Mouse (Mus musculus) megakaryocyte-erythroid progenitor cell, adult 5-6 weeks (primary cell): ENCODE results near the gene Rars2. TPM values are rescaled to one million over a fixed set of nuclear protein-coding genes. Genes with fewer than 3 reads are reported as not detected.
"Not testable (repeated sequence)": the region's sequence is repeated elsewhere in the genome, so short reads cannot be mapped to it uniquely, and the experiment has no call there.

Experiments used
- ATAC-seq: replicated peaks from 2 replicates; pipeline ENCODE4 v1.8.0; 2016; ENCODE audit warnings: mild to moderate bottlenecking, inconsistent platforms; ENCODE audit not compliant: severe bottlenecking, poor library complexity, low FRiP score, low TSS enrichment
- total RNA-seq, 2 experiments: library from RNA; stranded (forward) in 1 of 2; stranded (reverse) in 1 of 2; fragments of 200-1000, 215-1000 nt in 1 of 2; fragments of >200 nt in 1 of 2; fragmentation: Nextera tagmentation in 1 of 2; gene quantifications; 2 replicates each; pipeline ENCODE4 v1.2.3; 2014 to 2017

The Rars2 gene
- total RNA-seq (2014; fragmentation: Nextera tagmentation) (32.4 and 39.2 TPM in 2 replicates), total RNA-seq (2017) (53.6 and 66.6 TPM in 2 replicates)

DNA sequence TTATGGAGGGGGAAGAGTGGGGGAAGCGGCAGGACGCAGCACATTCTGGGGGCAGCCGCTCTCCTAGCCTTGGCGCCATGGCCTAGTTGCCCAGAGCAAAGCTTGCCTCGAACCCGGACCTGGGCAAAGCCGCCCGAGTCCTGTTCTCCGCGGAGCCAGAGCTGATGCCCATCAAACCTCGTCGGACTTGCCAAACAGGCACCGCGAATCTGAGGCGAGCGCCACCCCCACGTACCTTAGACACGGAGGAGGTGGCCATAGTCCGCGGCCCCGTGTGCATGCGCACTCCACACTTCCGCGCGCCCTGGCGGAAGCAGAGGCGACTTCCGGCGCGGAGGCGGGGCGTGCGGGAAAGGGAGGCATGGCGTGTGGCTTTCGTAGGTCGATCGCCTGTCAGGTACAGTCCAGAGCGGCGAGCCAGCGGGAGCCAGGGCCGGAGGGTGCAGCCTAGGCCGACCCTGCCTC, at the start of gene Rars2, which contains the start of gene Orc3:
TSS of gene Rars2 (plus strand) at position 328 of the 465 bp plus-strand sequence.
TSS of gene Orc3 (minus strand) at position 315 of the 465 bp plus-strand sequence.
- peak; percentile 99 for ATAC-seq

DNA sequence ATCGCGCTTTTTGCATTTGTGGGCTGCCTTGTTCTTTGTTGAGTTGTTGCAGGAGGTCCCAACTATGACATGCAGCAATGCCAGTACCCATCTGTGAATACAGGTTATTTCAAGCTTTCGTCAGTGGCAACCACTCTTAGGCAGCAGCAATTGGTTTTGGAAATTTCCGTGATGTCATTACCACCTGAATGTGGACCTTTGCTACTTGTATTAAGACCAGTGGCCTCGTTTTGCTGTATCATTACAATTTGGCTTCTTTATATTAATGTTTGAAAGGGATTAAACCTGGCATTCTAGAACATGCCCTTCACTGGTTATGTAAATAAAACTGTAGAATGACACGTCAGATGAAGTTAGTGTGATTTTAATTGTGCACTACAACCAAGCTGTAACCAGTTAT, 48.5 kb upstream of the Rars2 start:
- no peak for ATAC-seq

DNA sequence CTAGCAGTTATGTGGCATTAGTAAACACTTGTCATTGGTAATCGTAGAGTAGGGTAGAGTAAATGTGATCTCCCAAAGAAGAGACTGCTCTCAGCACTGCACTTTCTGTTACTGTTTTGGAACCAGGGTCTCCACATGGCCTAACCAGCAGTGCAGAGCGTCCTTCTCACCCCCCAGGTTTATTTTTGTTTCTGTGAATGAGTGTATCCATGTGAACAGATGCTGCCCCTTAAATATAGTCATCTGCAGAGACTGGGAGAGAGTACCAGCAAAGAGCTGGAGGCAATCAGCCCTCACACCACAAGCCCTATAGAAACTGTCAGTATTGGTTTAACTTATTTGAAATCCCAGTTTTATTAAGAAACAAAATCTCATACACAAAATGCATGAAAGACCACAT, 41.9 kb upstream of the Rars2 start:
- no peak for ATAC-seq

DNA sequence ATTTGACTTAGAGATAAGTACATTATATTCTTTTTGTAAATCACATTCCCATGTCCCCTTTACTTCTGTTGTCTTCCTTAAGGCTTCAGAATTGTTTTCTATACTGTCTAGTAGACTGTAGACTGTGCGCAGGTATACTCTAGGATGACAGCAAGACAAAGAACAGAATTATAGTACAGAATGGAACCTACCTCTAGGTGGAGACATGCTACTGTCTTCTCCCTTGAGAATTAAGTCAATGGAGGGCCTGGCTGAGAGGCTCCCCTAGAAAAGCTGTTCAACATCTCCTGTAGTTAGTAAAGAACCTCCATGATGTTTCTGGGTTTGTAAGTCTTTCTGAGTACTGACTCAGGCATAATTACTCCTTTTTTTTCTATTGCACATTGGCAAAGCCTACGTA, 37.7 kb upstream of the Rars2 start:
- 0 out of 2 replicates have a peak, but pooled peaks have one; percentile 59 for ATAC-seq

DNA sequence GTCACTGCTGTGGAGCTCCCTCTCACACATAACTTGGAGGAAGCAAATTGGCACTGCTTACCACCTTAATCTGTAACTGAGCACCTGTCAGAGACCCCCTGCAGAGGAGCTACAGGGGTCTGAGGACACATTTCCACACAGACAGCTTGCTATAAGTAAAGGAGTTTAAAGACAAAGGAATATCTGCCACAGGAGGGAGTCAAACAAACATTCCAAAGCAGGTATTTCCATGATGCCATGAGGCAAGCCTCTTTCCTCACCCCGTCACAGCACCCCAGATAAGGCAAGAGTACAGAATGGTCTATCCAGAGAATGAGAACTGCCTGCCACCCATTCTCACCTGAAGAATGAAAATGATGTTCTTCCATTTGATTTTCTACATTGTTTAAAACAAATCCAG, 35.5 kb upstream of the Rars2 start:
- ATAC-seq = no peak

DNA sequence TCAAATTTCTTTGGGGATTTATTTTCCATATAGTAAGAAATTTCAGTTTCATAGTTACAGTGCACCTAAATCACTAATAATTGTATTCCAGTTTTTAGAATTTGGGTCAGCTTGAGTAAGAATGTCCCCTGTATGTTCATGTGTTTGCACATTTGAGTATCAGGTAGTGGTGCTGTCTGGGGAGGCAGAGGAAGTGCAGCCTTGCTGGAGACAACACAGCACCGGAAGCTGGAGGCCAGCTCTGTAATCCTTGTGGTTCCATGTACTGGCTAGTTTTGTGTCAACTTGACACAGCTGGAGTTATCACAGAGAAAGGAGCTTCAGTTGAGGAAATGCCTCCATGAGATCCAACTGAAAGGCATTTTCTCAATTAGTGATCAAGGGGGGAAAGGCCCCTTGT, 33.3 kb upstream of the Rars2 start:
- ATAC-seq = not testable (repeated sequence)

DNA sequence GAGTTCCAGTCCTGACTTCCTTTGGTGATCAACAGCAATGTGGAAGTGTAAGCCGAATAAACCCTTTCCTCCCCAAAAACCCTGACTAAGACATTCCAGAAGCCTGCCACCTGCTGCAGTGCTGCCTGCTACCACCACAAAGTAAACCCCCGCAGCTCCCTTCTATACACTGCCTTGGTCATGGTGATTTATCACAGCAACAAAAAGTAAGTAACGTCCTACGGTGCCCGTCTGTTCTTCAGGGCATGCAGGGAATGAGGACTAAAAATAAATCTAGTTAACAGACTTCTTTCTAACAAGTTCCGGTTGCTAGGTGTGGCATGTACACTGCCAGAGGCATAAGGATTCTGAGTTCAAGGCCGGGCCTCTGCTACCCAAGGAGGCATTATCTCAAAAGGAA, 32.8 kb upstream of the Rars2 start:
- no peak for ATAC-seq

DNA sequence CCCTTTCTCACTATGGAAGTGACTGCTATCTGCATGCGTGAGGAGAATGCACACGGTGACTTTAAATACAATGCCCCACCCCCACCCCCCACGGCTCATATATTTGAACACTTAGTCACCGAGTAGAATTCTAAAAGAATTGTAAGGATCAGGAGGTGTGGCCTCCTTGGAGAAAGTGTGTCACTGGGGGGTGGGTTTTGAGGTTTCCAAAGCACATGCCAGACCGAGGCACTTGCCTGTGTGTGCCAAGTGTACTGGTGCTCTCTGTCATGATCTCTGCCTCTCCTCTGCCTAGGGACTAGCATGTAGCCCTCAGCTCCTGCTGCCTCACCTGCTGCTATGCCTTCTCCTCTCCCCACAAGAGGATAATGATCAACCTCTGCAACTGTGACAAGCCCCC, 32.3 kb upstream of the Rars2 start:
- ATAC-seq = no peak

DNA sequence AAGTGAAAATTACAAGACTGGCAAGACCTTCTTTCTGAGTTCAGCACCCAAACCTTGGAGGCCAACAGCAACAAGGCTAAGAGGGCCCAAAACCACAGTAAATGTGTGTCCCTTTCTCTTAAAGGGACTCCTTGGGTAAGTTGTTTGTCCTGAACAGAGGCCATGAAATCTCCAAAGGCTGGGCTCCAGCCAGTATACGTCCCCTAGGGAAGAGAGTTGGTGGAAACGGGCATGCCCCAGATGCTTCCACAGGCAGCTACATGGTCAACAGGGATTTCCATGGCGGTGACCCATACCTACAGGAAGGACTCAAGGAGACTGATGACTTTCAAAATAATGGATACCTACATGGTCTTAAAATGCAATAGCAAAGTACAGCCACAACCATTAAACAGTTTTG, 31.3 kb upstream of the Rars2 start:
- ATAC-seq = no peak

DNA sequence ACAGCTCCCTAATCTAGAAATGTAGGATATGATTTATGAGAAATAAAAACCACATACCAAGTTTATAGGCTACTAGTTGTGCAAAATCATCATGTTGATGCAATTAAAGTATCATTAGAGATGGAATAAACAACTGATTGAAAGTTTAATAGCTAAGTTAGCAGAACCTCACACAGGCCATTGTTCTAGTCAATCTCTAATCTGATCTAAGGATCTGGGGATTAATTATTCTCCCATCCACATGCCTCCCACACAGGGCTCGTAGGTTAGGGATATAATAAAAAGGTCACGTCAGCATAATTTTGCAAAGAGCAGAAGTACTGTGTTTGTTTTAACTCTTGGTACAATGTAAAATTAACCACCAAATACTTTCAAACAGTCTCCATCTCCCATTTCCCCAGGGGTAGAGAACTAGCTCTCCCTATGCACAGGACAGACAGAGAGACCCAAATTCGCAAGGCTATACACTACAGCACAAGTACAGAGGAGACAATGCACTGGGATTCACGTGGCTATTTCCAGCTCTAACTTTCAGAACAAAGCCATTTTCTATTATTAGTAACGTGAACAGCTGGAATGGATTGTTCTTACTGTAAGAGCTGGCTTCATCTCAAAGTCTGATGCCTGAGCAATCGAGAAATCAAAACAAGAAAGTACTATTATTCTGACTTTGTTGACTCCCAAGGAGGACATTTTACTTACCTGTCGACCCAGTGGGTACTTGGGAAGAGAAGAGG, 29.7 kb upstream of the Rars2 start:
- no peak for ATAC-seq

DNA sequence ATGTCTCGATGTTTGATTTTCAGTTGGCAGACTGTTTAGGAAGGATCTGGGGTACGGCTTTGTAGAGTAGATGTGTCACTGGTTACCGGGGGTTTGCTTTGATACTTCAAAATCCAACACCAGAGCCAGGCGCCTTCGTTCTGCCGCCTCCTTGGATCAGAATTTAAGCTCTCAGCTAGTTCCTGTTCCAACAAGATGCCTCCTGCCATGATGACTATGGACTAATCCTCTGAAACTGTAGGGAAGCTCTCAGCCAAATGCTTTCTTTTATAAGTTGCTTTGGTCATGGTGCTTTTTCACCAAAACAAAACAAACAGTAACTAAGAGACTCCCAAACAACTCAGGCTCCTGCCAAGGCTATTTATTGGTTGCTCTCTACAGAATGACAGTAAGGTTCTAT, 11.6 kb upstream of the Rars2 start:
- no peak for ATAC-seq

DNA sequence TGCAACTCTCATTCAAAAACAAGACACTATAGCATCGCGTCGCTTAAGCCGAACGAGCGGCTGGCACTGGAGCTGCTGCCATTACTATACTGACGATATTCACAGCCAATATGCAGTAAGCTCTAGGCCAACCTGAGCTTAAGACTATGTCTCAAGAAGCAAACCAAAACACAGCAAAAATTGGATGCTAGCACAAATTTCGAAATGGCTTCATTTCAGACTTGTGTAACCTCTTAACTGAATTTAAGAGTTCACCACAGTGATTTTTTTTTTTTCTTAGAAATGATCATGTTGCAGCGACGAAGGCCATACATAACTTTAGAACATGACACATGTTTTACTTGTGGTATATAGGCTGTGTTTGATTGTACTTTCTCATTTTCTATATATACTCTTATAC, 8.1 kb upstream of the Rars2 start:
- ATAC-seq = no peak

DNA sequence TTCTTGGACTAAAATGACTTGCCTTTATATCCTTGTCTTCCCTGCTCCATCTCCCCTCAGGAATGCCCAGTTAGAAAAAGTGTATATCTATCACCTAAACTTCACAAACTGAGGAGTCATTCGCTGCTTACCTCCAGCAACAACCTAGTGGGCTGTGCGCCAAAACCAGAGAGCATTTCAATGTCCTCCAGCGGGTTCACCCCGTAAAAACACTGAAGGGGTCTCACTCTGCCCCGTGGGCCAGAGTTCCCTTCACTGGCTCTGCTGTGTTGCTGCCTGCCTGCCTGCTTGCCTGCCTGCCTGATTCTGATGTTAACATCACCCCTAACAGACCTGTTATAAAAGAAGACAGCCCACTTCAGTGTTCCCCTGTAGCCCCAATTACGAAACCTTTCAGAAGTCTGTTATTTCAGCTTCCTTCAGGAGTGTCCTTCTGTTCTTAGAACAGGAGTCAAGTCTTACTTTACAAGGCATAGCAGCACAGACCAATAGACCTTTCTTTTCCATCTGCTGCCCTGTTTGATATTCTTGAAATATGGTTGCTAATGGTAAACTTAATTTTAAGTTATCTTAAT, 1.1 kb upstream of the Rars2 start:
- ATAC-seq = peak; percentile 15; the same call in 1 of the 2 replicates

DNA sequence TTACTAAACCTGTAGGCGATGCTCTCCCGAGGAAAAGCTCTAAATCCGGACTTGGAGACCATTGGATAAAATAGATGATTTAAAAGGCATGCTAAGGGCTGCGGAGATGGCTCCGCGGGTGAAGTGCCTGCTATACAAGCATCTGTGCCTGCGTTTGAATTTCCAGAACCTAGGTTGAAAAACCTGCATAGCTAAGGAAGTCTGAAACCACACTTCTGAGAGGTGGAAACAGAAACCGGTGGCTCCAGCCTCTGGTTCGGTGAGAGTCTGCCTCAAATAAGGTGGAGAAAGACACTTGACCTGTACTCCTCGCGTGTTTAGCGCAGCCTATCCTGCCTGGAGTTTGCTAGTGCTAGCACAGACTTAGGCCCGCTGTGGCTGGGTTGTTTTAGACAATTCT, 546 bp downstream of the Rars2 start:
- ATAC-seq = peak; percentile 31; the same call in 1 of the 2 replicates

DNA sequence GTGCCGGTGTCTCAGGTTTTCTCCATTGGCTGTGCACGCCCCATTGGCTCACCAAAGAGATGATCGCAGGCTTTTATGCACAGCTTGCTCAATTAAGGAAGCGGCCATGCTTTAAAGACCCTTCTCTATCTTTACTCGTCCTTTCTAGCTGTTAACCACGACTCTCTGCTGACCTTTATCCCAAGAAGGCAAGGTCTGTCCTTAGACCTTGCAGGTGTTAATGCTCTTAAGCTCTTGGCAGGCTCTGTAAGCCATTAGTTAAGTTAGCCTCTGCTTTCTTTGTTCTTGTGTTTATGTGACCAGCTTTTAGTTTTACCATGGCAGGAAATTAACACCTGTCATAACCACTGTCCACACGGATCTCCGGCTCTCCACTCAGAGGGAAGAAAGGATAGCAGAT, 1.4 kb downstream of the Rars2 start:
- ATAC-seq = no peak

DNA sequence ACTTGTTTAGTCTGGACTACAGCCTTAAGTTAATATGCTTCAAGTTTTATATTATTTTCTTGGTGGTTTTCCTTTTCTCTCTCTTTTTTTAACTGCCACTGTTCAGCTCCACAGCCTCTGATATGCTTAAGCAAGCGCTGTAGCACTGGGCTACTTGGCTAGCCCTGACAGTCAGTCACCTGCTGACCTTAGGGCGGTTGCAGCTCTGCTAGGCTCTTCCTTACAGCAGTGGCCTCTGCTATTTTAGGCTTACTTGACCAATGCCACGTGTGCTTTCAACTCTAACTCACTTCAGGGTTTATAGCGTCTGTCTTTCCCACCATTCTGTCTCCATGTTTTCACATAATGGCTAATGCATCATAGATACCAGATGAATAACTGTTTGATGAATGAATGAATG, 10.8 kb downstream of the Rars2 start:
- no peak for ATAC-seq

DNA sequence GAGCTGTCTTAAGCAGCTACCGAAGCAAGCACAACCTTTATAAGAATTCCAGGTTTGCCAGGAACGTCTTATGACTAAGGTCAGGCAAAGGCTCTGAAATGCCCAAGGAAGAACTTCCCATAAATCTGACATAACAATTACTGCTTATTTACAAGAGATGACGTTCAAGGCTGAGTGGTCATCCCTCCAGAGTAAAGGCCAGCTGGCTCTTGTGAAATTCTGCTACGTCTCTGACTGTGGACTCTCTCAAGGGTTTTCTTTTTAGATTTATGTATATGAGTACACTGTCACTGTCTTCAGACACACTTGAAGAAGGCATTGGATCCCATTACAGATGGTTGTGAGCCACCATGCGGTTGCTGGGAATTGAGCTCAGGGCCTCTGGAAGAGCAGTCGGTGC, 11.6 kb downstream of the Rars2 start:
- no peak for ATAC-seq

DNA sequence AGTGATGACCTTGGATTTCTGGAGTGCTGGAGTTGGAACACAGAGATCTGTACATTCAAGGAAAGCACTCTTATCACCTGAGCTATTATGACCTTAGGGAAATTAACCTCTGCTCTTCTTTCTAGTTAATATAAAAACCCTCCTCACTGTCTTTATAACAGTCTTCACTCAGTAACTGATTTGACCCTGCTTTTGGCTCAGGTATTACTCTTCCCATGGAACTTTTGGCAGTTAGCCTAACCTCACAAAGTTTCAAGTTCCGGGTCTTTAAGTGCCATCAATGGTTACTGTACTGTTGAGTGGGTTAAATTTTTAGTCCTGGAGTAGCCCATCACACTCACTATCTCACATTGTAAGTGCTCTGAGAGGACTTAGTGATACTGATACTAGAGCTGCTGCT, 15.2 kb downstream of the Rars2 start:
- no peak for ATAC-seq

DNA sequence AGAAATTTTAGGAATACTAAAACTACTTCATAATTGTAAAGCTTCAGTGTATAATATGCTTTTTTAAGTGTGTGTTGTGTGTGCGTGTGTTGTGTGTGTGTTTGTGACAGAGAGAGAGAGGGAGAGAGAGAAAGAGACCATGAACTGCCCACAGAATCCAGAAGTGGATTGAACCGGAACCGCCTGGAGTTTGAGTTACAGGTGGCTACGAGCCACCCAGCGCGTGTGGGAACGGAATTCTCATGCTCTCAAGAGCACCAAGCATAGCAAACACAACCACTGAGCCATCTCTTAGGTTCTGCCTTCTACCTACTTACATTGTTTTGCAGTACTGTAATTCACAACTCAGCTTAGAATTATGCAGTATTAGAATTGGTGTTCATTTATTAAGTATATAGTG, 19.4 kb downstream of the Rars2 start:
- ATAC-seq = no peak

DNA sequence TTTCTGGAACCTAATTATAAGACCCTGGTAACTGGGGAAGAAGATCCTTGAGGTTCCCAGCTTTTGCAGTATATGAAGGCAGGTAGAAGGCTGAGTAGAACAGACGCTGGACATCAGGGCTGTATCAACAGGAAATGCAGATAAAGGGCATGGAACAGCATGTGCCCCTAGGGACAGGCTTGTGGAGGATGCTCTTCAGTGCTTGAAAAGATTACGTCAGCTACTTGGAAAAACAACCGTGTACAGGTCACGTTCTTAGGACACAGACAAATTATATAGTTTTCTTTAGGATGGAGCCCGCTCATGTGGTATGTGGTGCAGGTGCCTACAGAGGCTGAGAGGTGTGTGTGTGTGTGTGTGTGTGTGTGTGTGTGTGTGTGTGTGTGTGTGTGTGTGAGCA, 21.3 kb downstream of the Rars2 start:
- no peak for ATAC-seq

DNA sequence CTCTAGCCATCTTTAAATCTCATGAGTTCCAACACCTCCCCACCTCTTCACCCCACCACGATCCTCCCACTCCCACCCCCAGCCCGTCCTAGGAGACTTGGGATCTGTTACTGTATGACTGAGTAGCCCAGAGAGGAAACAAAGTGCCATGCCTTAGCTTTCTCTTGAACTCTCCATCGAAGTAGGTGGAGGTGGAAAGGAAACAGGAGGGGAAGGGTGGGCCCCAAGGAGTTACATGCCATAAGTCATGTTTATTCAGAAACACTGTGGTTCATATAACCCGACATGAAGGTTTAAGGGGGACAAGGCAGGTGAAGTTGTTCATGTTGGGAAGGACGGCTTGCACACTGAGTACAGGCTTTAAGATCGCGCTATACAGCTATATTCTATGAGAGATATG, 22.6 kb downstream of the Rars2 start:
- ATAC-seq = no peak
